Mouse (Mus musculus) spleen, adult 2 months (tissue): ENCODE measurements around the gene Snai1. TPM values are rescaled to one million over a fixed set of nuclear protein-coding genes. Genes with fewer than 3 reads are reported as not detected.
A peak's percentile ranks its signal among the peaks of the same experiment; 100 is the strongest.

Source experiments
- DNase-seq, 2 experiments: peaks; one replicate each; pipeline versions ENCODE4 v3.0.0 to v3.0.0-alpha.2; 2012 to 2021; ENCODE audit warnings: low spot score in 2 of 2, low read depth in 1 of 2
- H3K27ac ChIP-seq: fragments of 200-500 bp; 2 replicates; pipeline ENCODE4 v1.5.1; 2012; ENCODE audit warnings: low read length, inconsistent platforms; ENCODE audit not compliant: insufficient read depth
- H3K27me3 ChIP-seq: fragments of 200-500 bp; 2 replicates; pipeline ENCODE4 v1.6.1; 2012; ENCODE audit warnings: mild to moderate bottlenecking, moderate library complexity, low read length, inconsistent platforms; ENCODE audit not compliant: control insufficient read depth, insufficient read depth
- H3K36me3 ChIP-seq: fragments of 200-500 bp; 2 replicates; pipeline ENCODE4 v1.6.1; 2012; ENCODE audit warnings: mild to moderate bottlenecking, low read length, inconsistent platforms; ENCODE audit not compliant: control insufficient read depth, insufficient read depth
- H3K4me1 ChIP-seq: fragments of 200-500 bp; 2 replicates; pipeline ENCODE4 v1.6.1; 2011; ENCODE audit warnings: inconsistent platforms; ENCODE audit not compliant: control insufficient read depth, insufficient read depth, insufficient read length
- H3K4me3 ChIP-seq: fragments of 200-500 bp; 2 replicates; pipeline ENCODE4 v1.5.1; 2011; ENCODE audit warnings: mild to moderate bottlenecking, inconsistent platforms; ENCODE audit not compliant: insufficient read depth, insufficient read length; ENCODE audit errors: extremely low read depth
- CTCF ChIP-seq: fragments of 200-500 bp; IDR thresholded peaks from 2 replicates; pipeline ENCODE4 v1.5.1; 2011; ENCODE audit warnings: mild to moderate bottlenecking, inconsistent platforms; ENCODE audit not compliant: insufficient read depth, insufficient read length, insufficient replicate concordance; ENCODE audit errors: extremely low read depth
- POLR2A ChIP-seq: fragments of 200-500 bp; IDR thresholded peaks from 2 replicates; pipeline ENCODE4 v1.6.1; 2011; ENCODE audit warnings: low read depth, low read length, inconsistent platforms
- WGBS: fragments of 180-500 bp; shearing (Covaris S2); methylation state at CpG from one replicate; pipeline ENCODE4 v1.1.7; 2018; 5-methylcytosine and 5-hydroxymethylcytosine counted together
- polyA plus RNA-seq: library from polyadenylated mRNA; depleted of rRNA; stranded (reverse); fragments of >200 nt; gene quantifications from 2 replicates; pipeline ENCODE4 v1.2.3, GENCODE M21; 2012

Snai1 gene
- polyA plus RNA-seq, 1 experiment, result 21.0 TPM

- peaks cover 35% of the 10 kb centered on the region for H3K36me3 ChIP-seq
- WGBS, result 88% methylated on average over 3 of the region's 3 CpGs
- peaks cover 7% of the 10 kb centered on the region; the same call in 1 of the 2 replicates for H3K4me1 ChIP-seq
- H3K27me3 ChIP-seq, result no peaks in the 10 kb centered on the region
- H3K4me3 ChIP-seq, result no peak overlapping the region
- no peak overlapping the region for H3K27ac ChIP-seq
- TF ChIP-seq CTCF (no peak), POLR2A (no peak)
- no peak for DNase-seq
Observed at GRCm38 (mm10) chr2:167507719-167508385, 30.1 kb upstream of the Snai1 start.

GRCm38 (mm10) chr2:167508569-167508968 lies 29.4 kb upstream of the Snai1 start:
- no peak overlapping the region for H3K4me3 ChIP-seq
- peaks cover 7% of the 10 kb centered on the region; the same call in 1 of the 2 replicates for H3K4me1 ChIP-seq
- H3K36me3 ChIP-seq, result peaks cover 41% of the 10 kb centered on the region
- no peak overlapping the region for H3K27ac ChIP-seq
- DNase-seq, result no peak
- WGBS, result 95% methylated on average over 4 of the region's 4 CpGs
- no peaks in the 10 kb centered on the region for H3K27me3 ChIP-seq
- TF ChIP-seq CTCF, result no peak
- TF ChIP-seq POLR2A, result no peak

GRCm38 (mm10) chr2:167510485-167510884 lies 27.5 kb upstream of the Snai1 start:
- Histone ChIP-seq H3K36me3 (peaks cover 56% of the 10 kb centered on the region), H3K27ac (peak overlapping the region; percentile 7; the same call in 1 of the 2 replicates), H3K4me3 (no peak overlapping the region), H3K4me1 (peaks cover 5% of the 10 kb centered on the region; the same call in 1 of the 2 replicates), H3K27me3 (no peaks in the 10 kb centered on the region)
- TF ChIP-seq POLR2A (no peak), CTCF (no peak)
- DNase-seq, result no peak
- WGBS, result 37% methylated on average over 3 of the region's 3 CpGs

GRCm38 (mm10) chr2:167512365-167512764 lies 25.6 kb upstream of the Snai1 start:
- peaks cover 66% of the 10 kb centered on the region for H3K36me3 ChIP-seq
- H3K27me3 ChIP-seq, result no peaks in the 10 kb centered on the region
- TF ChIP-seq CTCF (no peak), POLR2A (no peak)
- no peak overlapping the region for H3K27ac ChIP-seq
- no peak for DNase-seq
- H3K4me3 ChIP-seq, result no peak overlapping the region
- peaks cover 5% of the 10 kb centered on the region; the same call in 1 of the 2 replicates for H3K4me1 ChIP-seq
- WGBS, result 93% methylated on average over 9 of the region's 9 CpGs

- Histone ChIP-seq H3K27ac (no peak overlapping the region), H3K27me3 (no peaks in the 10 kb centered on the region), H3K4me3 (no peak overlapping the region), H3K4me1 (peaks cover 5% of the 10 kb centered on the region; the same call in 1 of the 2 replicates), H3K36me3 (peaks cover 68% of the 10 kb centered on the region)
- DNase-seq, result no peak
- TF ChIP-seq POLR2A (no peak), CTCF (no peak)
- 93% methylated on average over 5 of the region's 5 CpGs for WGBS
Observed at GRCm38 (mm10) chr2:167512970-167513369, 25.0 kb upstream of the Snai1 start.

GRCm38 (mm10) chr2:167514641-167515040 lies 23.4 kb upstream of the Snai1 start:
- no peak for TF ChIP-seq POLR2A
- no peak for TF ChIP-seq CTCF
- WGBS, result 95% methylated on average over 4 of the region's 4 CpGs
- H3K27me3 ChIP-seq, result no peaks in the 10 kb centered on the region

GRCm38 (mm10) chr2:167515688-167516087 lies 22.3 kb upstream of the Snai1 start:
- Histone ChIP-seq H3K27me3 (no peaks in the 10 kb centered on the region), H3K36me3 (peaks cover 67% of the 10 kb centered on the region), H3K4me1 (no peaks in the 10 kb centered on the region), H3K27ac (no peak overlapping the region), H3K4me3 (no peak overlapping the region)
- WGBS, result 93% methylated on average over 5 of the region's 5 CpGs
- TF ChIP-seq POLR2A (no peak), CTCF (no peak)
- no peak for DNase-seq

More at GRCm38 (mm10) chr2:167514641-167515040, 23.4 kb upstream of the Snai1 start:
- no peak for DNase-seq
- no peak overlapping the region for H3K4me3 ChIP-seq
- H3K27ac ChIP-seq, result no peak overlapping the region
- H3K36me3 ChIP-seq, result peaks cover 67% of the 10 kb centered on the region
- peaks cover 5% of the 10 kb centered on the region; the same call in 1 of the 2 replicates for H3K4me1 ChIP-seq
